Mouse (Mus musculus) embryonic facial prominence, embryonic 13.5 days (tissue): ENCODE results near the gene Clec5a. TPM values are rescaled to one million over a fixed set of nuclear protein-coding genes. Genes with fewer than 3 reads are reported as not detected.

Experiments
- ATAC-seq: fragments of 200-750 bp; cut with Nextera tagmentation; 2 replicates; pipeline ENCODE4 v1.8.0; 2017; ENCODE audit warnings: low read depth; ENCODE audit not compliant: insufficient number of reproducible peaks, insufficient read depth, low FRiP score, low TSS enrichment
- H3K27ac ChIP-seq: fragments of 300-500 bp; sonication (generic); 2 replicates; pipeline ENCODE4 v1.5.1; 2015; ENCODE audit warnings: moderate library complexity, mild to moderate bottlenecking, inconsistent platforms
- H3K27me3 ChIP-seq: fragments of 300-500 bp; sonication (generic); 2 replicates; pipeline ENCODE4 v1.6.1; 2015; ENCODE audit warnings: mild to moderate bottlenecking, inconsistent platforms
- H3K36me3 ChIP-seq: fragments of 300-500 bp; sonication (generic); 2 replicates; pipeline ENCODE4 v1.6.1; 2015; ENCODE audit warnings: mild to moderate bottlenecking, inconsistent platforms
- H3K4me1 ChIP-seq: fragments of 300-500 bp; sonication (generic); 2 replicates; pipeline ENCODE4 v1.6.1; 2015; ENCODE audit warnings: inconsistent platforms
- H3K4me2 ChIP-seq: fragments of 300-500 bp; sonication (generic); 2 replicates; pipeline ENCODE4 v1.6.1; 2015; ENCODE audit warnings: moderate library complexity, mild to moderate bottlenecking, inconsistent platforms
- H3K4me3 ChIP-seq: fragments of 300-500 bp; sonication (generic); 2 replicates; pipeline ENCODE4 v1.5.1; 2015; ENCODE audit warnings: mild to moderate bottlenecking, inconsistent platforms
- H3K9ac ChIP-seq: fragments of 300-500 bp; sonication (generic); 2 replicates; pipeline ENCODE4 v1.6.1; 2015; ENCODE audit warnings: mild to moderate bottlenecking, inconsistent platforms
- H3K9me3 ChIP-seq: fragments of 300-500 bp; sonication (generic); 2 replicates; pipeline ENCODE4 v1.6.1; 2016; ENCODE audit warnings: inconsistent platforms
- WGBS: fragments of 180-500 bp; shearing (Covaris S2); methylation state at CpG from one replicate; pipeline ENCODE4 v1.1.7; 2015; ENCODE audit warnings: mixed read lengths; 5-methylcytosine and 5-hydroxymethylcytosine counted together
- polyA plus RNA-seq: library from polyadenylated mRNA; unstranded; fragments of >200 nt; fragmentation: Nextera tagmentation; extraction: Ambion mirVana; gene quantifications from 2 replicates; pipeline ENCODE4 v1.2.1, GENCODE M21; 2015

Gene Clec5a
- polyA plus RNA-seq, 1 experiment from 2014 or later = 1.2 TPM

GRCm38 (mm10) chr6:40576305-40576704 lies 9.3 kb downstream of the Clec5a start:
- no peaks in the 10 kb centered on the region for H3K9me3 ChIP-seq
- H3K4me1 ChIP-seq = no peaks in the 10 kb centered on the region
- H3K4me2 ChIP-seq = no peak overlapping the region
- H3K27ac ChIP-seq = no peak overlapping the region
- H3K27me3 ChIP-seq = no peaks in the 10 kb centered on the region
- no peak overlapping the region for H3K9ac ChIP-seq
- no peak for ATAC-seq
- H3K4me3 ChIP-seq = no peak overlapping the region
- WGBS = 48% methylated on average over 1 of the region's 1 CpGs
- no peaks in the 10 kb centered on the region for H3K36me3 ChIP-seq

GRCm38 (mm10) chr6:40573618-40574017 lies 12.0 kb downstream of the Clec5a start:
- WGBS = 85% methylated on average over 3 of the region's 3 CpGs
- Histone ChIP-seq H3K9ac (no peak overlapping the region), H3K4me3 (no peak overlapping the region), H3K4me1 (no peaks in the 10 kb centered on the region), H3K27me3 (no peaks in the 10 kb centered on the region), H3K9me3 (no peaks in the 10 kb centered on the region), H3K4me2 (no peak overlapping the region), H3K36me3 (no peaks in the 10 kb centered on the region), H3K27ac (no peak overlapping the region)
- no peak for ATAC-seq

- WGBS = 85% methylated on average over 3 of the region's 3 CpGs
Measured at GRCm38 (mm10) chr6:40569187-40569586, 16.4 kb downstream of the Clec5a start, which contains the start of gene Olfr460. Olfr460 (plus strand) TSS chr6:40569487.

GRCm38 (mm10) chr6:40554950-40555349 lies 30.7 kb downstream of the Clec5a start, which contains the start of gene Olfr461:
Olfr461 (minus strand) TSS chr6:40555050.
- H3K9me3 ChIP-seq = no peaks in the 10 kb centered on the region
- no peak within 1 kb of the TSS for H3K4me3 ChIP-seq
- H3K4me1 ChIP-seq = no peaks in the 10 kb centered on the region
- no peaks in the 10 kb centered on the region for H3K27me3 ChIP-seq
- WGBS = 86% methylated on average over 2 of the region's 2 CpGs
- H3K9ac ChIP-seq = no peak within 1 kb of the TSS
- no peak for ATAC-seq
- no peak within 1 kb of the TSS for H3K4me2 ChIP-seq
- no peaks in the 10 kb centered on the region for H3K36me3 ChIP-seq
- no peak within 1 kb of the TSS for H3K27ac ChIP-seq

More at GRCm38 (mm10) chr6:40569187-40569586, 16.4 kb downstream of the Clec5a start, which contains the start of gene Olfr460:
- no peaks in the 10 kb centered on the region for H3K4me1 ChIP-seq
- H3K9me3 ChIP-seq = no peaks in the 10 kb centered on the region
- ATAC-seq = no peak
- H3K4me2 ChIP-seq = no peak within 1 kb of the TSS
- H3K9ac ChIP-seq = no peak within 1 kb of the TSS
- H3K27me3 ChIP-seq = no peaks in the 10 kb centered on the region
- H3K4me3 ChIP-seq = no peak within 1 kb of the TSS
- no peak within 1 kb of the TSS for H3K27ac ChIP-seq
- H3K36me3 ChIP-seq = no peaks in the 10 kb centered on the region

GRCm38 (mm10) chr6:40544690-40545089 lies 40.9 kb downstream of the Clec5a start:
- Histone ChIP-seq H3K27ac (no peak overlapping the region), H3K4me1 (no peaks in the 10 kb centered on the region), H3K4me2 (no peak overlapping the region), H3K9ac (no peak overlapping the region), H3K4me3 (no peak overlapping the region), H3K9me3 (no peaks in the 10 kb centered on the region), H3K27me3 (no peaks in the 10 kb centered on the region), H3K36me3 (no peaks in the 10 kb centered on the region)
- ATAC-seq = no peak
- 78% methylated on average over 10 of the region's 10 CpGs for WGBS

Other genes starting within 250 kb of the Clec5a start
- 9.6 and 10.8 TPM in 2 replicates for gene E330009J07Rik, start 149.7 kb downstream of the Clec5a start, polyA plus RNA-seq
- gene Wee2, start 146.7 kb downstream of the Clec5a start, polyA plus RNA-seq = not detected in 2 replicates
- gene Ssbp1, start 114.5 kb downstream of the Clec5a start, polyA plus RNA-seq = 185 and 223 TPM in 2 replicates
- gene Tas2r137, start 94.6 kb downstream of the Clec5a start, polyA plus RNA-seq = not detected in 2 replicates
- gene Tas2r108, start 92.3 kb downstream of the Clec5a start, polyA plus RNA-seq = 0.28 TPM in 1 of 2 replicates, not detected in the other
- gene Prss37, start 66.3 kb downstream of the Clec5a start, polyA plus RNA-seq = not detected in 2 replicates
- 0.13 TPM in 1 of 2 replicates, not detected in the other for gene Olfr461, start 30.8 kb downstream of the Clec5a start, polyA plus RNA-seq
- not detected in 2 replicates for gene Olfr460, start 16.3 kb downstream of the Clec5a start, polyA plus RNA-seq
- not detected in 2 replicates for gene Tas2r138, start 27.5 kb upstream of the Clec5a start, polyA plus RNA-seq
- 1.9 TPM in 1 of 2 replicates, not detected in the other for gene Mgam, start 43.0 kb upstream of the Clec5a start, polyA plus RNA-seq